Mouse (Mus musculus): ENCODE data around the gene Pdgfra. TPM values are rescaled to one million over a fixed set of nuclear protein-coding genes. Genes with fewer than 3 reads are reported as not detected.

The Pdgfra gene
- polyA plus RNA-seq, 1 experiment = not detected

DNA sequence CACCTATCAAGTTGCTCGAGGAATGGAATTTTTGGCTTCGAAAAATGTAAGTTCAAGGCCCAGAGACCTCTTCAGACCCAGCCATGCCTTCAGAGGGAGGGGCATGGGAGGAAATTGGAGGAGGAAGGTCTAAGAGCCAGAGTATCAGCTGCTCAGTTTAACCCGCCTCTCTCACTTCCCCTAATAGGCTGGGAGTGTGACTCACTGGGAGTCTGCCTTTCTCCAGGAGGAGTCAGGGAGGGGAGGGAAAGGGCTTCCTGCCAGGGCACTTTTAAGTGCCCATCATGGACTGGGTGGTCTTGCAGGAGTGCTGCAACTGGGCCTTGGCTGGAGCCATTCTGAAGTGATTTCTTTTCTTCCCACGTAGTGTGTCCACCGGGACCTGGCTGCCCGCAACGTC lies 33.5 kb downstream of the Pdgfra start:
- no peak for TF ChIP-seq TAL1 (IDR thresholded peaks at IDR 0.05; ENCODE audit: low read length)
- H3K4me1 ChIP-seq (ENCODE audit: control insufficient read depth) = no peaks in the 10 kb centered on the region
- no peaks in the 10 kb centered on the region for H3K9me3 ChIP-seq (ENCODE audit: control insufficient read depth, low read length)
- no peak overlapping the region for H3K4me3 ChIP-seq (replicated peaks)
- no peaks in the 10 kb centered on the region for H3K36me3 ChIP-seq (ENCODE audit: control insufficient read depth)
- no peaks in the 10 kb centered on the region for H3K27me3 ChIP-seq (ENCODE audit: control insufficient read depth)

DNA sequence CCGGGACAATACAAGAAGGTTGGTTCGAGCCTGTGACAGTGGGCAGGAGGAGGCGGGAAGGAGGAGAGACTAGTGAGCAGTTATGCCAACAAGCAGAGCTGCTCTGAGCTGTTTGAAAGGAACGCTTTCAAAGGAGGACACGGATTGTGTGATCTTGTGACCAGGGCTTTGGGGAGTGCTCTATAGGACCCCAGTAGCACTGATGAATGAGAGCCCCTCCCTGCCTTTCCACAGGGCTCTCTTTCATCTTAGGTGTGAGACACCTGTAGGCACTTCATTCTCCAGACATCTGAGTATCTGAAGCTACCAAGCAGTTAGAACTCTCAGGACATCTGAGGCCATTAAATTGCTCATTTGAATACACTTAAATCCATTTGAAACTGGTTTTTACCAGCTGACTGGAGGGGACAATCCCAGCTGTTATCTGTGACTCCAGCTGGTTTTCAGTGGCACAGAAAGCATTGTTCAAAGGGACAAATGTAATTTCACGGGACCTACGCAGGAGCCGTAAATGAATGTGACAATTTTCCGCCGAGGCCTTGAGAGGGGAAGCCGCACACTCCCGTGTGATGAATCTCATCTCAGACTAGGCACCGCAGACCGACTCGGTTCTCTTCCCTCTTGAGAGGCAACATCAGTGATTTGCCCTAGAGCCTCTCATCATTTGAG lies 37.4 kb downstream of the Pdgfra start:
- Histone ChIP-seq H3K4me3 (replicated peaks) (no peak overlapping the region), H3K9me3 (ENCODE audit: control insufficient read depth, low read length) (no peaks in the 10 kb centered on the region), H3K4me1 (ENCODE audit: control insufficient read depth) (no peaks in the 10 kb centered on the region), H3K36me3 (ENCODE audit: control insufficient read depth) (no peaks in the 10 kb centered on the region), H3K27me3 (ENCODE audit: control insufficient read depth) (no peaks in the 10 kb centered on the region)
- TF ChIP-seq TAL1 (IDR thresholded peaks at IDR 0.05; ENCODE audit: low read length) (no peak), GATA1 (IDR thresholded peaks at IDR 0.05; ENCODE audit: low read length) (no peak)

DNA sequence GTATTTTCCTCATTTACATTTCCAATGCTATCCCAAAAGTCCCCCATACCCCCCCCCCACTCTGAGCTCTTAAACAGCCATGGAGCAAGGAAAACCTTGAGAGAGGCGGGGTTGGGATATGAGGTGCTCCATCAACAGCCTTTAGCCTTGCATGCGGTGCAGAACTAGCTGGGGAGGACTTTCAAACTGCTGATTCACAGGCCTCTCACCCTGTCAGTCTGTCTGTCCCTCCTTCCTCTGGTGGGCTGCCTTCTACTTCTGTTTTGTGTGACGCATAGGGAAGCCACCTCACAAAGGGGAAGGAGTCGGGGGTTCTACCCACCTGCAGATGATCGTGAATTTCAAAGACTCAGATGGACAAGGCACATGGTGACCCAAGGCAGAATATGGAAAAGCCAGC lies 41.0 kb downstream of the Pdgfra start:
- Histone ChIP-seq H3K4me1 (ENCODE audit: control insufficient read depth) (no peaks in the 10 kb centered on the region), H3K9me3 (ENCODE audit: control insufficient read depth, low read length) (no peaks in the 10 kb centered on the region), H3K36me3 (ENCODE audit: control insufficient read depth) (no peaks in the 10 kb centered on the region), H3K4me3 (replicated peaks) (no peak overlapping the region), H3K27me3 (ENCODE audit: control insufficient read depth) (no peaks in the 10 kb centered on the region)
- TF ChIP-seq GATA1 (IDR thresholded peaks at IDR 0.05; ENCODE audit: low read length) (no peak), TAL1 (IDR thresholded peaks at IDR 0.05; ENCODE audit: low read length) (no peak)

DNA sequence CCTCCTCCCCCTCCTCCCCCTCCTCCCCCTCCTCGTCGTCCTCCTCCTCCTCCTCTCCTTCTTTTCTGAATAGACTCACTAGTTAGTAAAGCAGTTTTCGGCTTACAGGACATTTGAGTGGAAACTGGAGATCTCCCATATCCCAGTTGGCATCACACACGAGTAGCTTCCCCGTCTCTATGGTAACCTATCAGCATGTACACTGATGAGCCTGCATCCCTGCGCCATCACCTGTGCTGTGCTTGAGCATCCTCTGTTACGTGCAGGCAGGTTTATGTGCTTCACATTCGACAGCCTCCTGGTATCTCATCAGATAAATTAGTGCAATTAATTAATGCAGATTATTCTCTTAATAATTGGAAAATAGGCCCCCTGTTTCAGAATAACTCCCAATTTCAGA lies 46.3 kb downstream of the Pdgfra start:
- H3K4me1 ChIP-seq (ENCODE audit: control insufficient read depth) = no peaks in the 10 kb centered on the region
- no peak overlapping the region for H3K4me3 ChIP-seq (replicated peaks)
- no peaks in the 10 kb centered on the region for H3K9me3 ChIP-seq (ENCODE audit: control insufficient read depth, low read length)
- H3K36me3 ChIP-seq (ENCODE audit: control insufficient read depth) = no peaks in the 10 kb centered on the region
- no peaks in the 10 kb centered on the region for H3K27me3 ChIP-seq (ENCODE audit: control insufficient read depth)
- TF ChIP-seq GATA1 (IDR thresholded peaks at IDR 0.05; ENCODE audit: low read length) (no peak), TAL1 (IDR thresholded peaks at IDR 0.05; ENCODE audit: low read length) (no peak)

DNA sequence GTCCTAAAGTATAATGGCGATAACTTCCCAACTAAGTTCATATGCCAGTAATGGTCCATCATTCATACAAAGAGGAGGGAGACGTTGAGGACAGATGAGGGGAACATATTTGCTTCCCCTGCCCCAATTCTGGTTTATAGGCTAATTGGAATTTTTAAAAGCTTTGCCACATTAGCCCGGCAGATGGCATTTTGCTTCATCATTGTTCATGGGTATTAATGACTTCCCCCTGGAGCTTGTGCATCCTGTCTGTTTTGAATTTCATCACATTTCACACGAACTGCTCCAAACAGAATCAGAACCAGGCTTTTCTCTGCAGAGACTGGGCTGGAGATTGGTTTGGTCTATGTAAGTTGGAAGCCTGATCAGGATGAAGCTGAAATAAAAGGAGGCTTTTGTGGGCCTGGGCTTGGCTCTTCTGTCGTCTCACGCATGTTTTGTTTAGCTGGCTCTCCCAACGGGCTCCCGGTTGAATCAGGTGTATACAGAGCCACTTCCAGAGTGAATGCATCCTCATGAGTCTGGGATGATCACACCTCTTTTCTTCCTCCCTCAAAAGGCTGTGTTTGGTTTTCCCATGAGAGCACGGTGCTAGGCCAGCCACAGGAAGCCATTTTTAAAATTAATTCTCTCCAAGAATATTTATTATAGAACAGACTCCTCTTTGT lies 47.7 kb downstream of the Pdgfra start:
- H3K36me3 ChIP-seq (ENCODE audit: control insufficient read depth) = no peaks in the 10 kb centered on the region
- no peaks in the 10 kb centered on the region for H3K4me1 ChIP-seq (ENCODE audit: control insufficient read depth)
- H3K27me3 ChIP-seq (ENCODE audit: control insufficient read depth) = no peaks in the 10 kb centered on the region
- no peak overlapping the region for H3K4me3 ChIP-seq (replicated peaks)
- H3K9me3 ChIP-seq (ENCODE audit: control insufficient read depth, low read length) = no peaks in the 10 kb centered on the region
- no peak for TF ChIP-seq GATA1 (IDR thresholded peaks at IDR 0.05; ENCODE audit: low read length)
- TF ChIP-seq TAL1 (IDR thresholded peaks at IDR 0.05; ENCODE audit: low read length) = no peak

DNA sequence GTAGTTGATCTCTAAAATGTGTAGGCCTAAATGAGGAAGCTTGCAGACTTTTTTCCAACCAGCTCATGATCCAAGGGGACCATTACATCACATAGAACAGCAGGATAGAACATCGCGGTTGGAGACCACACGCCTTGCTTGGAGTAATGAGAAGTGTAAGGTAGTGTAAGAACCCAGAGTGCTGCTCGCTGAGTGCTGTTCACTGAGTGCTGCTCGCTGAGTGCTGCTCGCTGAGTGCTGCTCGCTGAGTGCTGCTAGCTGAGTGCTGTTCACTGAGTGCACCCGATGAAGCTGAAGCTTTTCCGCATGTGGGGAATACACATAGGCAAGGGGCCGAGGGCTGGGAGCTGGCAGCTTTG lies 48.3 kb downstream of the Pdgfra start:
- H3K4me3 ChIP-seq (replicated peaks) = no peak overlapping the region
- no peaks in the 10 kb centered on the region for H3K27me3 ChIP-seq (ENCODE audit: control insufficient read depth)
- no peaks in the 10 kb centered on the region for H3K4me1 ChIP-seq (ENCODE audit: control insufficient read depth)
- no peaks in the 10 kb centered on the region for H3K36me3 ChIP-seq (ENCODE audit: control insufficient read depth)
- TF ChIP-seq TAL1 (IDR thresholded peaks at IDR 0.05; ENCODE audit: low read length) (no peak), GATA1 (IDR thresholded peaks at IDR 0.05; ENCODE audit: low read length) (no peak)
- H3K9me3 ChIP-seq (ENCODE audit: control insufficient read depth, low read length) = no peaks in the 10 kb centered on the region

GRCm38 (mm10) chr5:75207905-75208304 lies 55.8 kb downstream of the Pdgfra start:
- H3K27me3 ChIP-seq (ENCODE audit: control insufficient read depth) = no peaks in the 10 kb centered on the region
- no peaks in the 10 kb centered on the region for H3K9me3 ChIP-seq (ENCODE audit: control insufficient read depth, low read length)
- H3K36me3 ChIP-seq (ENCODE audit: control insufficient read depth) = no peaks in the 10 kb centered on the region
- TF ChIP-seq GATA1 (IDR thresholded peaks at IDR 0.05; ENCODE audit: low read length) = no peak
- TF ChIP-seq TAL1 (IDR thresholded peaks at IDR 0.05; ENCODE audit: low read length) = no peak
- no peak overlapping the region for H3K4me3 ChIP-seq (replicated peaks)
- no peaks in the 10 kb centered on the region for H3K4me1 ChIP-seq (ENCODE audit: control insufficient read depth)

DNA sequence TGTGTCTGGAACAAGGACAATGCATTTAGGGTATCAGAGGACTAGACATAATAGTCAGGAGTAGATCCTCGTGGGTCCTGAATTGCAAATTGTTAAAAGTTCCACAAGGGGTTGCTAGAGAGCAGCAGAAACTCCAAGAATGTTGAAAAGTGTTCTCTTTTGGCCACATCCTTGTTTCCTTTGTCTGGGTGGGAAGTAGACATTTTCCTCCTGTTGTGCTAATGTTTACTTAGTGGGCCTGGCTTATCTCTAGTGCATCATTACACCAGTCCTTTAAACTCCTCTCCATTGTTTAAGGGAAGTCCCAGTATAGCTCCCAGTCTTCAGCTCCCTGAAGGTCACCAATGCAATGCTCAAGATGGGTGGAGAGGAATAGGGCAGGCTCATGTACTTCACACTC lies 57.9 kb downstream of the Pdgfra start:
- H3K9me3 ChIP-seq (ENCODE audit: control insufficient read depth, low read length) = no peaks in the 10 kb centered on the region
- no peak for TF ChIP-seq TAL1 (IDR thresholded peaks at IDR 0.05; ENCODE audit: low read length)
- TF ChIP-seq GATA1 (IDR thresholded peaks at IDR 0.05; ENCODE audit: low read length) = no peak
- H3K4me3 ChIP-seq (replicated peaks) = no peak overlapping the region

GRCm38 (mm10) chr5:75214520-75214919 lies 62.4 kb downstream of the Pdgfra start:
- no peaks in the 10 kb centered on the region for H3K36me3 ChIP-seq (ENCODE audit: control insufficient read depth)
- TF ChIP-seq GATA1 (IDR thresholded peaks at IDR 0.05; ENCODE audit: low read length) (no peak), TAL1 (IDR thresholded peaks at IDR 0.05; ENCODE audit: low read length) (no peak)
- H3K4me1 ChIP-seq (ENCODE audit: control insufficient read depth) = no peaks in the 10 kb centered on the region
- H3K9me3 ChIP-seq (ENCODE audit: control insufficient read depth, low read length) = no peaks in the 10 kb centered on the region
- no peak overlapping the region for H3K4me3 ChIP-seq (replicated peaks)
- no peaks in the 10 kb centered on the region for H3K27me3 ChIP-seq (ENCODE audit: control insufficient read depth)

More for the DNA sequence above, 57.9 kb downstream of the Pdgfra start:
- Histone ChIP-seq H3K4me1 (ENCODE audit: control insufficient read depth) (no peaks in the 10 kb centered on the region), H3K27me3 (ENCODE audit: control insufficient read depth) (no peaks in the 10 kb centered on the region), H3K36me3 (ENCODE audit: control insufficient read depth) (no peaks in the 10 kb centered on the region)

All from erythroblast, embryonic 14.5 days (primary cell).